Mouse (Mus musculus): Measurements from ENCODE around the gene Mrpl51.
A peak's percentile ranks its signal among the peaks of the same experiment; 100 is the strongest.
"Not testable (repeated sequence)": the region's sequence is repeated elsewhere in the genome, so short reads cannot be mapped to it uniquely, and the experiment has no call there.

The Mrpl51 gene

DNA sequence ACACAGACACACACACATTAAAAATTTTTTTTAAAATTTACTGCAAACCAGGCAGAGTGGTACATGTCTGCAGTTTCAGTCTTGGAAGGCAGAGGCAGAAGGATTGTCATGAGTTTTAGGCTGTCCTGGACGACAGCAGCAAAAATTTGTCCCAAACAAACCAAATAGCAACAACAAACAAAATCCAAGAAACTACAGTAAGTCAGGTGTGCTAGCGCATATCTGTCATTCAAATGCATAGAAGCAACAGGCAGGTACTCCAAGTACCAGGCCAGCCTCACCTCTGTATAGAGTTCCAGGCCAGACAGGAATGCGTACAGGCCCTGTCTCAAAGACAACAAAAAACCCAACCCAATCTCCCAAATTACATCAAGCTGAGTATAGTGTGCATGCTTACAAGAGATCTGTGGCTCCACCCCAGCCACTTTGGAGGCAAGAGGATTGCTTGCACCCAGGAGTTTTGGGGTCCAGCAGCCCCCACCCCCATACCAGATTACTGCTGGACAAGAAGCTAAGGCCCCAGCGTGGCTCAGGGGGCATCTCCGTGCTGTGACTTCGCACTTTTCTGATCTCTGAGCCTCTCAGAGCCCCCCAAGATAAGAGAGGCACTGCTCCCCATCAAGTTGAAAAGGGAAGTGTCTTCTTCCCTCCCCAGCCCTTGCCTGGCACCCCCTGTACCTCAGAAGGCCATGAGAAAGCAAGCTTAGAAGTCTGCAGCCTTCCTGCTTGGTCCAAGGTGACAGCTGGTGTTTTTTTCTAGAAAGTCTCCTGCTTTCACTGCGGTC lies 31.6 kb upstream of the Mrpl51 start:
- no peak for DNase-seq (ENCODE audit: low spot score)

- no peak for DNase-seq (ENCODE audit: low spot score)
Observed at GRCm38 (mm10) chr6:125160558-125160853, 31.1 kb upstream of the Mrpl51 start.

DNA sequence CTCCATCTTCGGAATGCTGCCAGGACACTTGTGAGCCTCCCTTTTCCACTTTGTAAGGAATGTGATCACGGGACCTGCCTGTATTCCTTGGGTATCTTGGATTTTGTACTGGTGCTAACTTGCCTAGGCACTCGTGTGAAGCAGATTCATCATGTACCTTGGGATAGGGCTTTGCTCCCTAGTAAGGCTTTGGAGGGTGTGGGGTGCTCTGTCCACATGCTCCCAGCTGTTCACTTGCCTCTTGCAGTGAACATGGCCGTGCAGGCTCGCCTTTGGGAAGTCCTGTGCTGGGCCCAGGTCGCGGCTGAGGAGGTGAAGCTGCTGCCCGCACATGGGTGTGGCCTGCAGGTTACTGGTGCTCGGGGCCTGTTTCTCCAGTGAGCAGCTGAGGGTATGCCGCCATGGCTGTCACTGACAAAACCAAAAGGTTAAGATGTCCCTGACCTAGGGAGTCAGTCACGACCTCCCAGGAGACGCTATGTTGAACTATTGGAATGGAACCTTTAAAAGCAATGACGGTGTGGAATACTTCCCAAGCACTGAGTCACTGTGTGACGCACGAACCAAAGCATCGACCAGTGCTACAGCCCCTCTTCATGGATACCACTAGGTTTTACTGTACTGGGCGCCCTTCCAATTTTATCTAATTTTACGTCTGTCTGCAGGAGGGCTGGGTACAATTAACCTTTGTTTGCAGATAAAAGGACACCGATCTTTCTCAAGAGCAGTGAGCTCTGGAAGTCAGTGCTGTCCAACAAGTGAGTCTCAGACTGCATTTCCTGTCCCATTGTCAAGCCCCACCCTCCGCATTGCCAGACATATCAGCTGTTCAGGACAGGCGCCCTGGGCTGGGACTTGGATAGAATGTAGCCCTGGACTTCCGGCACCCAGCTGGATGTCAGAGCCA lies 30.5 kb upstream of the Mrpl51 start:
- peak; percentile 34 for DNase-seq (ENCODE audit: low spot score)

- peak; percentile 84 for DNase-seq (ENCODE audit: low spot score)
Observed at GRCm38 (mm10) chr6:125161971-125162370, 29.6 kb upstream of the Mrpl51 start.

- not testable (repeated sequence) for DNase-seq (ENCODE audit: low spot score)
Observed at GRCm38 (mm10) chr6:125162615-125163305, 28.8 kb upstream of the Mrpl51 start.

- DNase-seq (ENCODE audit: low spot score), result peak; percentile 50
Observed at GRCm38 (mm10) chr6:125163801-125164657, 27.6 kb upstream of the Mrpl51 start.

GRCm38 (mm10) chr6:125164672-125165327 lies 26.8 kb upstream of the Mrpl51 start:
- peak; percentile 80 for DNase-seq (ENCODE audit: low spot score)

DNA sequence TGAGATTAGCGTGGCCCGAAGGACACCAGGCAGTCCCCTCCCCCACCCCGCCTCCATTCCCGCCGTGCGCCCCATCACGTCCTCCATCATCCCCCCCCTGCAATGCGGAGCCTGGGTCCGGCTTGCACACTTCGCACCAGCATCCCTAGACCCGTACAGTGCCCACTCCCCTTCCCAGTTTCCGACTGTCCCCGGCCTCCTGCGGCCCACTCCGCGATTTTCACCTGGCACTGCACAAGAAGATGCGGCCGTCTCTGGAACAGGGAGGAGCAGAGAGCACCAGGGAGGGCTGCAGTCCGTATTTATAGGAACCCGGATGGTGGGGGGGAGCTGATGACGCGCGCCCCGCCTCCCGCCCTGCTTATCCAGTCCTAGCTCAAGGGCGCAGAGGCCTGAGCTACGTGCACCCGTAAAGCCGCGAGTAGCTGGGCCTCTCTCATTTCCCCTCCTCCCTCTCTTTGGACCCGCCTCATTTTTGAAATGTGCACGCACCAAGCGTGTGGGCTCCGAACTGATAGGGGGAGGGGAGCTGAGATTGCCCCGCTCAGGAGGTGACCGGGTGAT lies 26.2 kb upstream of the Mrpl51 start:
- DNase-seq (ENCODE audit: low spot score), result peak; percentile 98

DNA sequence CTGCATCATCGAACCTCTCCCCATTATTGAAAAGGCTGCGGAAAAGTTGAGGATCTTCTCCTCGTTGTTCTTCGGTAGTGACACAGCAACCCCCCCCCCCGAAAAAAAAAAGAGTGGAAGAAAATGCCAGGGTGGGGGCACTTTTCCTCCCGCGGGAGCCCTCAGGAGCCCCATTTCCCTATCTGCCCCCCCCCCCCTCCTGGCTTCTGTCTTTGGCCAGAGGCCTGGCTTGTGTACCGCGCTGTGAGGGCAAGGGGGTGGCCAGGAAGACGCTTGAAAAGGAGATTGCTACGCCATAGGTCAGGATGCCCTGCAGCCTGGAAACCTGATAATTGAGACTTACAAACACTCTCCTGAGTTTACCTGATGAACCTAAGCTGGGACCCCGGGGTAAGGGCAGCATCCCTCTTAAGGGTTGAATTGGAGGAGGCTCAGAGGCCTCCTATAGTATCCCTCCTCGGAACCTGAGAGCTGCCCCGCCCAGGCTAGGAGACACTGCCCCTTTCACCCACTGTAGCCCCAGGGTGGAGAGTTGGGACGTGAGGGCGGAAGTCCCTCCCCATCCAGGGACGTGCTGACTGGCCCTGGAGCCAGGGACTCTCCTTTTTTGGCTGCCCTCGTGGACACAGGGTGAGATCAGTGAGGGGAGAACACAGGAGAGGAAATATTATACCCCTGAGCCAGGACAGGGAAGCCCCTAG lies 25.4 kb upstream of the Mrpl51 start, which contains the start of gene Gapdh:
Gene Gapdh, minus strand, starts transcription at position 417 of the 701 bp plus-strand sequence.
- DNase-seq (ENCODE audit: low spot score), result peak; percentile 37

DNA sequence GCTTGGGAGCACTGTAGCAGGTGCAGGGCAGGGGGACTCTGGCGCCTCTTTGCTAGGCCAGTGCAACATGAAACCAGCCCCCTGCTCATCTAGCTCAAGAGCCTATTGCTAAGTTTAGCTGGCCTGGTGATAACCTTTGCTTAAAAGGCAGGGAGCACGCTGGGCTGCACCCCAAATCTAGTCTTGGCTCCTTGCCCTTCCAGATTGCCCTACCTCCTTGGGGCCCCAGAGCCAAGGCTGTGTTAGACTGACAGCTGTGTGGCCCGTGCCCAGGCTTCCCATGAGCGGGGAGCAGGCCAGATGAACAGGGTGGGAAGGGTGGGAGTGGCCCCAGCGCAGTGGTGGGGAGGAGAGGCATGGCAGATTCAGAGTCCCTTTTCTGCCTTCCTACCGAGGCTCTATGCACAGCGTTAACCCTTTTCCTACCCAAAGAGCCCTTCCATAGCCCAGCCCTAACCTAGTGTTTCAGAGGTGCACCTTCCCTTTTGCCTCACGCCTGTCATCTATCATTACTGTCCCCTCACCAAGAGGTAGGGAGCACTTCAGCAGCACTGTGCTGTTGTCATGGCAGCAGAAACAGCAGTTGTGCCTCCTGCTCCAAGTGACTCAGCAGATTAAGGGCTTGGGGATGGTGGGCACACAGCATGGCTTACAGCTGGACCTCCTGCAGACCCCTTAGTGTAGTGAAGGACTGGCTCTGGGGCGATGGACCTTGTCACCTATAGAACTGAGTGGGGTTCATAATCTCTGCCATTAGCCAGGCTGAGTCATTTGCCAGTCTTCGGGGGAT lies 24.5 kb upstream of the Mrpl51 start:
- peak; percentile 70 for DNase-seq (ENCODE audit: low spot score)

- no peak for DNase-seq (ENCODE audit: low spot score)
Observed at GRCm38 (mm10) chr6:125168086-125168485, 23.5 kb upstream of the Mrpl51 start.

- DNase-seq (ENCODE audit: low spot score), result no peak
Observed at GRCm38 (mm10) chr6:125170194-125170593, 21.4 kb upstream of the Mrpl51 start.

DNA sequence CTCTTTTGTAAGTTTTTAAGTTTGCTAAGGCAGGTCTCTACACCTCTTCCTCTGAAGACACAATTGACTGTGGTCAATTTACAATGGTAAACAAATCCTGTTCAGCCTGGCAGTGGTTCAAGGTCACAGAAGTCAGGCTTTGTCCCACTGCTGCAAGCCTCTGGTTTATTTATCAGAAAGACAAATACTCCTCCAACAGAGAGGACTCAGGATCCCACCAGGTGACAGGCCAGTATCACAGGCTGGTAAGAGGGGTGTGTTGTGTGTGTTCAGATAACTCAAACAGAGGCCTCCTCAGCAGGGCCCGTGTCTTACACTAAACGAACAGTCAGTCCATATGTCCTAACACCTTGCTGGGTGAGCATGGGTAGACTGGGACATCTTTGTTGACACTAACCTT lies 19.1 kb upstream of the Mrpl51 start:
- no peak for DNase-seq (ENCODE audit: low spot score)

DNA sequence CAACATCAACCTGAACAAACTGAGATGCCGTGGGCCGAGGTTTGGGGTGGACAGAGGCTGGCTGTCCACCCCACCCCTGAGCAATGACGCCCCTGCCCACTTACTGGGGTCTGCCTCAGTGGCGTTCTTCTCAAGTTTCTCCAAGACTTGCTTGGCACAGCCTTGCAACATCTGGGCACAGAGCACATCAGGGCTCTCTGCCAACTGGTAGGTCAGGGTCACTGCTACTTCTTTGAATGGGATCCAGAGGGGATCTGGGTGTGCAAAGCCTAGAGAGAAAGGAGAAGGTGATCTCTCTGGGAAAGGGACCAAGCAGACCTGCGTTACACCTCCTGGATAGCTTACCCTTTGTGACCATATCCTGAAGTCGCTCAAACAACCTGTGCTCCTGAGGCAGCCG lies 18.3 kb upstream of the Mrpl51 start:
- no peak for DNase-seq (ENCODE audit: low spot score)

- DNase-seq (ENCODE audit: low spot score), result no peak
Observed at GRCm38 (mm10) chr6:125175469-125175868, 16.1 kb upstream of the Mrpl51 start.

DNA sequence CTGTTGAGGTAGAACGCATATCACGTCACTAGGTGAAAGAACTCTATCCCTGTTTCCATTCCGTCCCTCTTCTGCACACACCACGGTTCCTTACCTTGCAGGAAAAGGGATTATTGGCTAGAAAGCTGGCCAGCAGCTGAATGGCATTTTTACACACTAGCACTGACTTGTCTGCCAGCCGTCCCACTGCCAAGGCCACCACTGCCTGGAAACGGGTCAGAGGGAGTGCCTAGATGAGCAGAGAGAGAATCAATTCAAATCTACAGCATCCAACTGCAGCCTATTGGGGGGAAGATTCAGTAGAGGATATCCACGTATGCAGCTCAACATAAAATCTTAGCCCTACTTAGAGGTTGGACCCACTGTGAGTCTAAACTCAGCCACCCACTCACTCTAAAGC lies 12.0 kb upstream of the Mrpl51 start:
- no peak for DNase-seq (ENCODE audit: low spot score)

DNA sequence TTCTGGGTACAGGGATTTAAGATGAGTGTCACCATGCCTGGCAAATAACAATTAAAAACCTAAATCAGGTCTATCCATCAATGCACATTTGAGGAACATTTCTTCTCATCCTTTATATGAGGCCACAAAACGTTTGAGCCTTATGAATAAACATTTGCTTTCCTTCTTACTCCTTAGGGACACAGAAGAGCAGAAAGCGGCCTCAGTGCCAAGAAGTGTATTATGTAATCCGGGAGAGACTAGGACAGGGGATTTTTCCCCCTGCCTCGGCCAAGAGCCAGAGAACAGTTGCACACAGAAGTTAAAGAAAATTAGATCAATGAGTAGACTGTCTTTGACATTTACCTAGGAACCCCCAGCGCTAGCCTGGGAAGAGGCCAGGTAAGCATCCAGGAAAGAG lies 9.5 kb upstream of the Mrpl51 start:
- DNase-seq (ENCODE audit: low spot score), result no peak

GRCm38 (mm10) chr6:125186203-125186602 lies 5.4 kb upstream of the Mrpl51 start:
- DNase-seq (ENCODE audit: low spot score), result no peak

GRCm38 (mm10) chr6:125190816-125191215 lies 785 bp upstream of the Mrpl51 start:
- DNase-seq (ENCODE audit: low spot score), result no peak
